Mouse (Mus musculus): Measurements from ENCODE around the gene Ly6f.

GRCm38 (mm10) chr15:75268916-75269829 lies 952 bp downstream of the Ly6f start:
- no peak for TF ChIP-seq CTCF (IDR thresholded peaks at IDR 0.05; ENCODE audit: extremely low read depth, insufficient read depth, low read length)
- TF ChIP-seq POLR2A (IDR thresholded peaks at IDR 0.05; ENCODE audit: extremely low read depth, insufficient read depth, low read length) = no peak

All from cortical plate, adult 2 months (tissue).